Mouse (Mus musculus) A20 (cell line): ENCODE results near the gene Prkar1b.

Experiments used
- DNase-seq: peaks from one replicate; pipeline ENCODE4 v3.0.0-alpha.2; 2011; ENCODE audit warnings: low read depth, low spot score

Gene Prkar1b

GRCm38 (mm10) chr5:139110140-139110855 lies 39.5 kb downstream of the Prkar1b start:
- DNase-seq, result no peak

GRCm38 (mm10) chr5:139107815-139108214 lies 42.0 kb downstream of the Prkar1b start:
- DNase-seq, result peak; percentile 36

GRCm38 (mm10) chr5:139101783-139102182 lies 48.0 kb downstream of the Prkar1b start:
- DNase-seq, result no peak

- peak; percentile 77 for DNase-seq
Measured at GRCm38 (mm10) chr5:139098991-139099972, 50.5 kb downstream of the Prkar1b start.

GRCm38 (mm10) chr5:139095297-139096110 lies 54.3 kb downstream of the Prkar1b start:
- no peak for DNase-seq

- DNase-seq, result no peak
Measured at GRCm38 (mm10) chr5:139093534-139093933, 56.3 kb downstream of the Prkar1b start.

GRCm38 (mm10) chr5:139091713-139092112 lies 58.1 kb downstream of the Prkar1b start:
- DNase-seq, result no peak

GRCm38 (mm10) chr5:139090162-139090561 lies 59.6 kb downstream of the Prkar1b start:
- DNase-seq, result no peak

GRCm38 (mm10) chr5:139088173-139088572 lies 61.6 kb downstream of the Prkar1b start:
- peak; percentile 50 for DNase-seq

- peak; percentile 50 for DNase-seq
Measured at GRCm38 (mm10) chr5:139084831-139085519, 64.8 kb downstream of the Prkar1b start.

- no peak for DNase-seq
Measured at GRCm38 (mm10) chr5:139084302-139084701, 65.5 kb downstream of the Prkar1b start.

GRCm38 (mm10) chr5:139083841-139084240 lies 66.0 kb downstream of the Prkar1b start:
- peak; percentile 13 for DNase-seq

- DNase-seq, result no peak
Measured at GRCm38 (mm10) chr5:139081370-139081769, 68.4 kb downstream of the Prkar1b start.

GRCm38 (mm10) chr5:139078156-139078462 lies 71.7 kb downstream of the Prkar1b start:
- DNase-seq, result no peak

GRCm38 (mm10) chr5:139077311-139078155 lies 72.3 kb downstream of the Prkar1b start:
- DNase-seq, result no peak

GRCm38 (mm10) chr5:139076450-139076849 lies 73.4 kb downstream of the Prkar1b start:
- no peak for DNase-seq

GRCm38 (mm10) chr5:139075791-139076190 lies 74.0 kb downstream of the Prkar1b start:
- DNase-seq, result no peak

- peak; percentile 66 for DNase-seq
Measured at GRCm38 (mm10) chr5:139075125-139075524, 74.7 kb downstream of the Prkar1b start.

- no peak for DNase-seq
Measured at GRCm38 (mm10) chr5:139073977-139074376, 75.8 kb downstream of the Prkar1b start.

GRCm38 (mm10) chr5:139072866-139073265 lies 76.9 kb downstream of the Prkar1b start:
- no peak for DNase-seq
